Mouse (Mus musculus) left cerebral cortex, adult 18-20 months (tissue): Measurements from ENCODE around the gene Zfp352. TPM values are rescaled to one million over a fixed set of nuclear protein-coding genes. Genes with fewer than 3 reads are reported as not detected.
A peak's percentile ranks its signal among the peaks of the same experiment; 100 is the strongest.
"Not testable (repeated sequence)": the region's sequence is repeated elsewhere in the genome, so short reads cannot be mapped to it uniquely, and the experiment has no call there.

Experiments used
- DNase-seq, 2 experiments: peaks; one replicate each; pipeline ENCODE4 v3.0.0; 2021 to 2022; ENCODE audit warnings: low spot score in 2 of 2, mixed read lengths in 1 of 2
- long read RNA-seq, 2 experiments: library from polyadenylated mRNA; stranded (forward); transcript quantifications; one replicate each; pipeline ENCODE4 v2.0.0; 2021
- total RNA-seq, 2 experiments: library from RNA; stranded (reverse); gene quantifications; 2 replicates each; pipeline ENCODE4 v1.2.3; 2021

The Zfp352 gene
- not detected for total RNA-seq
- long read RNA-seq, experiment 1 = 0 reads
- long read RNA-seq, experiment 2 = 0 reads

DNA sequence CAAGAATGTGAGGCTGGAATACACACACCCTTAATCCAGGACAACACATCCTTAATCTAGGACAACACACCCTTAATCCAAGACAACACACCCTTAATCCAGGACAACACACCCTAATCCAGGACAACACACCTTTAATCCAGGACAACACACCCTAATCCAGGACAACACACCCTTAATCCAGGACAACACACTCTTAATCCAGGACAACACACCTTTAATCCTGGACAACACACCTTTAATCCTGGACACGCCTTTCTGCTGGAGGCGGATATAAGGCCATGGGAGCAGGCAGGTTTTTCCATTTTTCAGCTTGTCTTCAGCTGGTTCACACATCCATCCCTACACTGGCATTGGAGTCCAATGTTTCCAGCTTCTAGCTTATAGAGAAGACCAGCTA lies at the start of gene Zfp352:
TSS of gene Zfp352 (plus strand) at position 301 of the 400 bp plus-strand sequence.
- DNase-seq = no peak

DNA sequence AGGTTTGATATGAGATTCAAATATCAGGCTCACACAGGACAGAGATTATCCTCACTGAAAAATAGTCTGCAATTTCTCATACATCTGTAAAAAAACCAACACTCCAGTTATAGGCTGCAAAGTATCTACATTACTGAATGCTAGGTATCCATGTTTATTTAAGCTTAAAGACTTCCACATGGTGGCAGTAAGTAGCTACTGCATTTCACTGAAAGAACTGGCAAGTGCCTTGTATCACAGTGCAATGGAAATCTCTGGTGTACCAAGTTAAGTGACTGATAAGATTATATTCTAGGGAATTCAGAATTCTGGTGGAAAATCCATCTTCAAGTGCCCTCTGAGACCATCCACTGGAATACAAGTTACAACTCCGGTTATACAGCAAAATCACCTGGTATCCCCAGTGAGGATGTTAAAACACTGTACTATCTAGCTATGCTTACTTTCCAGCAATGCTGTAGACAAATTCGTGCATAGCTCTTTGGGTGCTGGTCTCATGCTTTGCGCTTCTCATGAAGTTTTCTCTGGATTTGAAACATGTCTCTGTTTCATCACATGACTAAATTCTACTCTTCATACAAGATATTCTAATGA lies 47.6 kb upstream of the Zfp352 start:
- DNase-seq = peak; percentile 3 to 8

DNA sequence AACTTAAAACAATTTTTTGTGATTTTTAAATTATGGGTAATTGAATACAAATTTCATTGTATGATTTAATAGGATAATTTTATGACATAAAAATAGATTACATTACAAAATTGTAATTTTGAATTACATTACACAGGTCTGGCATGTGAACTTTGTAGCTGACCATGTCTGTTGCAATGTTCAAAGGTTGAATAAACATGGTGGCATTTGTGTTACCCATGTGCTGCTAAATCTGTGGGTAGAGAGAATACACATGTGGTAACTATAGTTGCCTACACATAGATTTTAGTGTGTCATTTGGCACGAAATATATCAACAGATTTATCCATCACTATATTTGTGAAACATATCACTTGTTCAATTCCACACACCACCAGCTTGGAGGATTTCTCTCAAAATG lies 44.6 kb upstream of the Zfp352 start:
- no peak for DNase-seq

DNA sequence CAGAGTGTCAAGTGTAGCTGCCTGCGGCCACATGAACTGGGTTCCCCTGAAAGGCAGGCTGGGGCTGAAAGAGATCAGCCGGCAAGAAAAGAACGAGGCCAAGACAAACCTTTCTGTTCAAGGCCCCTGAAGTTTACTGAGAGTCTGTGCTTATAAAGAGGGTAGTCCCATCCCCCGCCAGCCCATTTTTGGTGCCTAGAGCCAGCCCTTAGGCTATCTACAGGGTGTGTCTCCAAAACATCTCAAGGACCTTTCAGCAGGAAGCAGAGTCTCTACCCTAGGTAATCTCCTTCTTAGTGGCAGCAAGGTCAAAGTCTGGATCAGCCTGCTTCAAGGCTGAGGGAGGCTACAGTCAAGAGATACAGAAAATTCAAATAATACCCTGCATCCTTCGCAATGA lies 15.2 kb upstream of the Zfp352 start:
- DNase-seq = no peak

DNA sequence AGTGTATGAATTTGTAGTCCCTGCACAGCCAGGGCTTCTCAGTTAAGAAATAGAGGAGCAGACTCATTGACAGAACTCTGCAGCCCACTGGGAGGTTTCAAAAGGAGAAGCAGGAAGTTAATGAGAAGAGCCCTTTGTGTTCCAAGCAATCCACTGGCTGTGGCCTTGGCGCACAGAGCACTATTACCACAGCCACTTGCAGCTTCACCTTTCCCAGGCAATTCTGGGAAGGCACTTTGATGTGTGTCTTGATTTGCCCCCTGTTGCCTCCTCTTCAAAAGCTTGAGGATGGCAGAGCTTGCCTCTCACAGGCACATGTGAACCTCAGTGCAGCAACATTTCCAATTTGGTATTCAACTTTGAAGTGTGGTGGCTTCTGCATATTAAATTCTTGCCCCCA lies 7.1 kb upstream of the Zfp352 start:
- DNase-seq = no peak

DNA sequence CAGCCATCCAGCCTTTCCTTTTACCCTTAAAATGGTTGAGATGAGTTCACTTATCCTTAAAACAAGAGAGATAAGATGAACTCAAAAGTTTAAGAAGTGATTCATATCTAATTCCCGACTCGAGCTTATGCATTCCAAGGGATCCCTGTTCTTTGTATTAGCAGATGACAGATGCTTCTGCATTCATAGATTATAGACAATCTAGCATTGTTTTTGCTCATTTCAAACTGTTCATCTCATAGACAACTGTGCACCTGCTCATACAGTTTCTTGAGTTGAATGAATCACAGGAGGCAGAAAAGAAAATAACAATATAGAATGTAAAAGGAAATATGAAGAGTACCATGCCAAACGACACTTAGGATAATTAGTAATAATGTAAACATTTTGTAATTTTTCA lies 6.5 kb upstream of the Zfp352 start:
- DNase-seq = no peak

DNA sequence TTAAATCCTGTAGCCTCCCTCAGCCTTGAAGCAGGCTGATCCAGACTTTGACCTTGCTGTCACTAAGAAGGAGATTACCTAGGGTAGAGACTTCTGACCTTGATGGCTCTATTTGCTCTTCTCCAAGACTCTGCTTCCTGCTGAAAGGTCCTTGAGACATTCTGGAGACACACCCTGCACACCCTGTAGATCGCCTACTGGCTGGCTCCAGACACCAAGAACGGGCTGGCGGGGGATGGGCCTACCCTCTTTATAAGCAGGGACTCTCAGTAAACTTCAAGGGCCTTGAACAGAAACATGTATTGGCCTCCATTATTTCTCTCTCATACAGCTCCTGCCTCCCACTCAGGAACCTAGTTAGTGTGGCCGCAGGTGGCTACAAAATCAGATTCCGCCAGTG lies 17.0 kb downstream of the Zfp352 start:
- not testable (repeated sequence) for DNase-seq

DNA sequence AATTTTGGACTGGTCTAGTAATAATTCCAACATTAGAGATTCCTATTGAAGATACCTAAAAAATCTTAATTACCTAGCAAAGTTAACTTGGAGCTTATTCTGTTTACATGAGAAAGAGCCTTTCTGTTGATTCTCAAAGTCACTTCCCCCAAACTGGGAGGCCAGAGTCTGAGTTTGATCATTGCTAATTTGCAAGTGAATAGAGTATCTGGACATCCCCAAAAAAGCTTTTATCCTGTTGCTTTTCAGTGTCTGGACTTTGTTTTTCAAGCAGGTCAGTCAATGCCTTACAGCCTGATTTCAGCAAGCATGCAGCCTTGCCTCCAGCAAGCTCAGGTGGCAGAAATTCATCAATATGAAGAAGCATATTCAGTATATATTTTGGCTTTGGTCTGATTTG lies 51.2 kb downstream of the Zfp352 start:
- no peak for DNase-seq
